Mouse (Mus musculus) heart, postnatal 0 days (tissue): ENCODE data around the gene Zswim3. TPM values are rescaled to one million over a fixed set of nuclear protein-coding genes. Genes with fewer than 3 reads are reported as not detected.
A peak's percentile ranks its signal among the peaks of the same experiment; 100 is the strongest.

Experiments used
- ATAC-seq: fragments of 200-750 bp; cut with Nextera tagmentation; 2 replicates; pipeline ENCODE4 v1.8.0; 2017; ENCODE audit warnings: low read depth, moderate number of reproducible peaks, moderate library complexity; ENCODE audit not compliant: insufficient read depth
- DNase-seq: peaks from one replicate; pipeline ENCODE4 v3.0.0-alpha.2; 2016; ENCODE audit warnings: low spot score
- H3K27ac ChIP-seq: fragments of 300-500 bp; sonication (generic); 2 replicates; pipeline ENCODE4 v1.5.1; 2014; ENCODE audit warnings: low read depth, mild to moderate bottlenecking
- H3K27me3 ChIP-seq: fragments of 300-500 bp; sonication (generic); 2 replicates; pipeline ENCODE4 v1.6.1; 2014; ENCODE audit warnings: low read length, mixed read lengths; ENCODE audit not compliant: control insufficient read depth, insufficient read depth
- H3K36me3 ChIP-seq: fragments of 300-500 bp; sonication (generic); replicated peaks from 2 replicates; pipeline ENCODE4 v1.6.1; 2014; ENCODE audit warnings: low read length, mixed read lengths; ENCODE audit not compliant: control insufficient read depth, insufficient read depth
- H3K4me1 ChIP-seq: fragments of 300-500 bp; sonication (generic); 2 replicates; pipeline ENCODE4 v1.6.1; 2014; ENCODE audit warnings: antibody characterized with exemption; ENCODE audit not compliant: control insufficient read depth, insufficient read depth
- H3K4me2 ChIP-seq: fragments of 300-500 bp; sonication (generic); 2 replicates; pipeline ENCODE4 v1.6.1; 2014; ENCODE audit warnings: low read depth, mild to moderate bottlenecking, low read length, moderate library complexity
- H3K4me3 ChIP-seq: fragments of 300-500 bp; sonication (generic); 2 replicates; pipeline ENCODE4 v1.5.1; 2014; ENCODE audit warnings: low read depth, low read length
- H3K9ac ChIP-seq: fragments of 300-500 bp; sonication (generic); replicated peaks from 2 replicates; pipeline ENCODE4 v1.6.1; 2014; ENCODE audit warnings: low read depth, low read length, mixed read lengths
- H3K9me3 ChIP-seq: fragments of 300-500 bp; sonication (generic); replicated peaks from 2 replicates; pipeline ENCODE4 v1.6.1; 2016; ENCODE audit warnings: low read length; ENCODE audit not compliant: control insufficient read depth
- CTCF ChIP-seq: IDR thresholded peaks from 2 replicates; pipeline ENCODE4 v1.5.1; 2016; ENCODE audit warnings: antibody characterized with exemption, control low read depth, low read depth
- EP300 ChIP-seq: IDR thresholded peaks from 2 replicates; pipeline ENCODE4 v1.6.1; 2016; ENCODE audit warnings: antibody characterized with exemption, low read depth
- WGBS: fragments of 180-500 bp; shearing (Covaris S2); extraction: QIAGEN DNeasy Blood & Tissue Kit; methylation state at CpG from one replicate; pipeline ENCODE4 v1.1.7; 2014; 5-methylcytosine and 5-hydroxymethylcytosine counted together
- polyA plus RNA-seq: library from polyadenylated mRNA; unstranded; fragments of >200 nt; fragmentation: Nextera tagmentation; extraction: Ambion mirVana; gene quantifications from 2 replicates; pipeline ENCODE4 v1.2.1, GENCODE M21; 2015
- total RNA-seq: library from RNA; depleted of rRNA; stranded (reverse); fragments of >200 nt; gene quantifications from 2 replicates; pipeline ENCODE4 v1.2.3, GENCODE M21; 2014; ENCODE audit warnings: low replicate concordance; rRNA removed

Zswim3 gene
- 0.93 and 2.8 TPM in 2 replicates for total RNA-seq
- polyA plus RNA-seq, result 3.3 and 3.4 TPM in 2 replicates

DNA sequence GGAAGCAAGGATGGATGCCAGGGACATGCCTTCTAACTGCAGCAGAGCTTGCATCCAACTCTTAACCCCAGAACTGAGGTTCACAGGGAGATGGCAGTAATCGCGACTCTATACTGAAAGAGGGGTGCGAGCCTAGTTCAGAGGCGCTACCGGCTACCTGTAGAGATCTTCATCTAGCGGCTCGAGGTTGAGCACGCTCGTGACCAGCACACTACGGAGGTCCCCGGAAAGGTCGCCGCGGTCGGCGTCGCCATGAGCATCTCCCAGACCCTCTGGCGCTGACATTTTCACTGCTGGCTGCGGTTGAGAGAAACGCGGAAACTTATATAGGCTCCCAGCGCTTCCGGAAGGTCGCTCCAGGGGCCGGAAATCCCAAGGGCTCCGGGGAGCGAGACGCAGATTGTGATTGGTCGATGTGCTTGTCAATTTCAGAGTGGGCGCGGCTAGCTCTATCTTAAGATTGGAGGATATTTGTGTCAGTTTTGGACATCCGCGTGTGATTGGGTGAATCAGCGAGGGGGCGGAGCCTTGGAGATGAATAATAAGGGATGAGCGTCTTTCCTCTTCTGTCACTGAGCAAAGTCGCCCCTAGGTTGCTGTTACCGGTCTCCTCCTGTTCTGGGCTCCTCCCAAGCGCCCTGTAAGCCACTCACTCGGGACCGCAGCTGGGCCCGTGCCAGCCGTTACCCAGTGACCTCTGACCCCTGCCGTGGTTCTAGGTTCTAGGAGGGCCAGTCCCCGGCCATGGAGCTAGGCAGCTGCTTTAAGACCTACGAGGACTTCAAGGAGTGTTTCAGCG, at the start of gene Zswim3, which contains the start of gene Acot8:
Gene Zswim3, plus strand, starts transcription at position 566 of the 799 bp plus-strand sequence.
Gene Acot8, minus strand, starts transcription at position 350 of the 799 bp plus-strand sequence.
- H3K4me1 ChIP-seq, result peaks cover 18% of the 10 kb centered on the region
- peak within 1 kb of the TSS; percentile 81 for H3K4me3 ChIP-seq
- peaks cover 7% of the 10 kb centered on the region for H3K36me3 ChIP-seq
- peak within 1 kb of the TSS; percentile 78 for H3K4me2 ChIP-seq
- ATAC-seq, result peak; percentile 96
- no peaks in the 10 kb centered on the region for H3K9me3 ChIP-seq
- H3K27me3 ChIP-seq, result no peaks in the 10 kb centered on the region
- H3K27ac ChIP-seq, result peak within 1 kb of the TSS; percentile 86
- WGBS, result under 1% methylated on average over 47 of the region's 47 CpGs
- TF ChIP-seq EP300 (peak; percentile 83), CTCF (no peak)
- H3K9ac ChIP-seq, result peak within 1 kb of the TSS; percentile 82
- DNase-seq, result peak; percentile 99

GRCm38 (mm10) chr2:164757841-164758240, 47.1 kb upstream of the Zswim3 start:
- TF ChIP-seq CTCF, result no peak
- no peak for TF ChIP-seq EP300
- Histone ChIP-seq H3K4me3 (no peak overlapping the region), H3K27me3 (no peaks in the 10 kb centered on the region), H3K9ac (no peak overlapping the region), H3K36me3 (peaks cover 94% of the 10 kb centered on the region), H3K27ac (no peak overlapping the region), H3K9me3 (no peaks in the 10 kb centered on the region), H3K4me1 (peaks cover 14% of the 10 kb centered on the region; the same call in 1 of the 2 replicates), H3K4me2 (no peak overlapping the region)
- 93% methylated on average over 11 of the region's 11 CpGs for WGBS
- DNase-seq, result no peak
- no peak for ATAC-seq

- Histone ChIP-seq H3K4me2 (no peak overlapping the region), H3K27ac (no peak overlapping the region), H3K36me3 (peaks cover 95% of the 10 kb centered on the region), H3K9me3 (no peaks in the 10 kb centered on the region), H3K4me1 (peaks cover 12% of the 10 kb centered on the region; the same call in 1 of the 2 replicates), H3K9ac (no peak overlapping the region), H3K4me3 (no peak overlapping the region), H3K27me3 (no peaks in the 10 kb centered on the region)
- 52% methylated on average over 1 of the region's 1 CpGs for WGBS
- DNase-seq (no peak), ATAC-seq (no peak)
- no peak for TF ChIP-seq CTCF
- TF ChIP-seq EP300, result no peak
These were observed 46.2 kb upstream of the Zswim3 start for GRCm38 (mm10) chr2:164758692-164759091.

- H3K4me2 ChIP-seq, result no peak overlapping the region
- H3K27me3 ChIP-seq, result no peaks in the 10 kb centered on the region
- ATAC-seq (no peak), DNase-seq (no peak)
- peak overlapping the region; percentile 11; the same call in 1 of the 2 replicates for H3K27ac ChIP-seq
- H3K36me3 ChIP-seq, result peaks cover 89% of the 10 kb centered on the region
- no peak overlapping the region for H3K4me3 ChIP-seq
- no peak; the same call in 1 of the 2 replicates for TF ChIP-seq CTCF
- H3K4me1 ChIP-seq, result 0 out of 2 replicates have a peak, but pooled peaks cover 4% of the 10 kb centered on the region
- 72% methylated on average over 4 of the region's 4 CpGs for WGBS
- H3K9ac ChIP-seq, result no peak overlapping the region
- no peaks in the 10 kb centered on the region for H3K9me3 ChIP-seq
These were observed 44.7 kb upstream of the Zswim3 start for GRCm38 (mm10) chr2:164760059-164760833.

GRCm38 (mm10) chr2:164761502-164761901, 43.4 kb upstream of the Zswim3 start:
- H3K4me1 ChIP-seq, result 0 out of 2 replicates have a peak, but pooled peaks cover 4% of the 10 kb centered on the region
- no peak overlapping the region for H3K4me3 ChIP-seq
- WGBS, result 67% methylated on average over 2 of the region's 2 CpGs
- peak; percentile 69 for ATAC-seq
- no peak for DNase-seq
- peaks cover 89% of the 10 kb centered on the region for H3K36me3 ChIP-seq
- peak overlapping the region; percentile 18 for H3K27ac ChIP-seq
- H3K27me3 ChIP-seq, result no peaks in the 10 kb centered on the region
- H3K4me2 ChIP-seq, result no peak overlapping the region
- TF ChIP-seq CTCF, result no peak
- peak; percentile 22; the same call in 1 of the 2 replicates for TF ChIP-seq EP300
- H3K9me3 ChIP-seq, result no peaks in the 10 kb centered on the region
- no peak overlapping the region for H3K9ac ChIP-seq
